Mouse (Mus musculus): Measurements from ENCODE around the gene Rab3gap2.

Rab3gap2 gene

GRCm38 (mm10) chr1:185331364-185331763 lies 127.4 kb downstream of the Rab3gap2 start:
- WGBS, result 29% methylated on average over 5 of the region's 5 CpGs

- under 1% methylated on average over 32 of the region's 32 CpGs for WGBS
Measured at GRCm38 (mm10) chr1:185331983-185332430, 128.1 kb downstream of the Rab3gap2 start, which contains the start of gene Bpnt1. Gene Bpnt1, plus strand, starts transcription at chr1:185332149.

GRCm38 (mm10) chr1:185333651-185334050 lies 129.7 kb downstream of the Rab3gap2 start:
- WGBS, result 78% methylated on average over 5 of the region's 5 CpGs

GRCm38 (mm10) chr1:185334136-185334535 lies 130.2 kb downstream of the Rab3gap2 start:
- 63% methylated on average over 4 of the region's 4 CpGs for WGBS

GRCm38 (mm10) chr1:185335231-185335765 lies 131.4 kb downstream of the Rab3gap2 start:
- 65% methylated on average over 6 of the region's 6 CpGs for WGBS
